Mouse (Mus musculus): ENCODE results near the gene Rufy2. TPM values are rescaled to one million over a fixed set of nuclear protein-coding genes. Genes with fewer than 3 reads are reported as not detected.
A peak's percentile ranks its signal among the peaks of the same experiment; 100 is the strongest.

Rufy2 gene
- total and polyA plus RNA-seq, 3 experiments, result 1.8 to 2.6 TPM; not detected in 1

GRCm38 (mm10) chr10:63065561-63065960 is 85.5 kb downstream of the Rufy2 start:
- TF ChIP-seq CTCF (IDR thresholded peaks at IDR 0.05 in 2 of 3, conservative IDR thresholded peaks at IDR 0.05 in 1 of 3; ENCODE audit: control insufficient read depth in 1 of 3, insufficient read depth in 1 of 3, low read depth in 2 of 3, low read length in 3 of 3, poor library complexity in 1 of 3, severe bottlenecking in 1 of 3), result no peak
- TF ChIP-seq TCF12 (IDR thresholded peaks at IDR 0.05; ENCODE audit: low read depth, low read length), result no peak
- TF ChIP-seq KAT2A (conservative IDR thresholded peaks at IDR 0.05; ENCODE audit: low read depth, low read length), result no peak
- TF ChIP-seq ZMIZ1 (IDR thresholded peaks at IDR 0.05; ENCODE audit: low read depth, low read length), result no peak
- no peak for TF ChIP-seq TBP (IDR thresholded peaks at IDR 0.05; ENCODE audit: low read depth, low read length)
- no peak for TF ChIP-seq ZKSCAN1 (IDR thresholded peaks at IDR 0.05; ENCODE audit: low read depth, low read length)
- no peak for TF ChIP-seq GABPA (IDR thresholded peaks at IDR 0.05; ENCODE audit: low read depth, low read length)
- TF ChIP-seq MAZ (IDR thresholded peaks at IDR 0.05; ENCODE audit: low read depth, low read length), result no peak
- no peak for TF ChIP-seq USF1 (IDR thresholded peaks at IDR 0.05; ENCODE audit: low read depth, low read length)
- no peak for TF ChIP-seq BHLHE40 (IDR thresholded peaks at IDR 0.05; ENCODE audit: borderline replicate concordance, low read depth, low read length)
- TF ChIP-seq SMC3 (IDR thresholded peaks at IDR 0.05; ENCODE audit: low read depth, low read length), result no peak
- no peak for TF ChIP-seq TAL1 (IDR thresholded peaks at IDR 0.05; ENCODE audit: low read length)
- no peak for TF ChIP-seq SIN3A (IDR thresholded peaks at IDR 0.05; ENCODE audit: low read length)
- Histone ChIP-seq H3K4me1 (ENCODE audit: control insufficient read depth in 1 of 2, insufficient read depth in 2 of 2, low read length in 2 of 2) (no peaks in the 10 kb centered on the region; a peak in 1 of 4 replicates), H3K79me2 (ENCODE audit: control insufficient read depth, insufficient read depth, low read length, poor library complexity) (no peaks in the 10 kb centered on the region), H3K27ac (ENCODE audit: control insufficient read depth, low read depth, low read length) (no peak overlapping the region), H3K36me3 (ENCODE audit: control insufficient read depth in 1 of 2, insufficient read depth in 2 of 2, low read length in 2 of 2) (no peaks in the 10 kb centered on the region), H3K4me3 (ENCODE audit: control insufficient read depth in 1 of 2, insufficient read depth in 1 of 2, low read depth in 2 of 2, low read length in 2 of 2) (no peak overlapping the region), H3K9ac (ENCODE audit: control insufficient read depth, low read depth, low read length, poor library complexity, severe bottlenecking) (no peak overlapping the region), H3K27me3 (ENCODE audit: control insufficient read depth in 1 of 2, insufficient read depth in 2 of 2, low read length in 2 of 2) (no peaks in the 10 kb centered on the region; a peak in 1 of 4 replicates), H3K9me3 (replicated peaks; ENCODE audit: insufficient read depth, low read length) (no peaks in the 10 kb centered on the region)
- DNase-seq (ENCODE audit: low read depth, low spot score), result no peak

DNA sequence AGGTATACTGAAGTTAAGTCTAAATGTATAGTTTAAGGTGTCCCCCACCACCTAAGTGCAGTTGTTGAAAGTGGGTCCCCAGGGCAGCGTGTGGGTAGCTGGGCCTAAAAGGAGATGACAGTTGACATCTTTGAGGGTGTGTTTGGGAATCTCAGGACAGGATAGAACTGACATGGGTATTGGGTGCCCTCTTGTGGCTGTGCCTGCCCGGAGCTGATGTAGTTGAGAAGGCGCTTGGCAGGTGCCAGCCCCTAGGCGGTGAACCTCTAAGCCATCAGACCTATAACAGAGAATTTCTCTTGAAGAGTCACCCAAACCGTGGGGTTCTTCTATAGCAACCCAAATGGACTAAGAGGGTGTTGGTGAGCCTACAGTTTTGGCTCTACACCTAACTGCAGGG is 86.0 kb downstream of the Rufy2 start:
- no peaks in the 10 kb centered on the region for H3K9me3 ChIP-seq (replicated peaks; ENCODE audit: insufficient read depth, low read length)
- H3K4me3 ChIP-seq (ENCODE audit: control insufficient read depth in 1 of 2, insufficient read depth in 1 of 2, low read depth in 2 of 2, low read length in 2 of 2), result no peak overlapping the region
- H3K9ac ChIP-seq (ENCODE audit: control insufficient read depth, low read depth, low read length, poor library complexity, severe bottlenecking), result no peak overlapping the region
- no peaks in the 10 kb centered on the region for H3K79me2 ChIP-seq (ENCODE audit: control insufficient read depth, insufficient read depth, low read length, poor library complexity)
- H3K27me3 ChIP-seq (ENCODE audit: control insufficient read depth in 1 of 2, insufficient read depth in 2 of 2, low read length in 2 of 2), result no peaks in the 10 kb centered on the region; a peak in 1 of 4 replicates
- no peak overlapping the region for H3K27ac ChIP-seq (ENCODE audit: control insufficient read depth, low read depth, low read length)
- H3K36me3 ChIP-seq (ENCODE audit: control insufficient read depth in 1 of 2, insufficient read depth in 2 of 2, low read length in 2 of 2), result no peaks in the 10 kb centered on the region
- H3K4me1 ChIP-seq (ENCODE audit: control insufficient read depth in 1 of 2, insufficient read depth in 2 of 2, low read length in 2 of 2), result no peaks in the 10 kb centered on the region
- peak; percentile 57 for DNase-seq (ENCODE audit: low read depth, low spot score)
- TF ChIP-seq UBTF (IDR thresholded peaks at IDR 0.05; ENCODE audit: borderline replicate concordance, insufficient read depth, low read depth, low read length), result no peak
- TF ChIP-seq POLR2AphosphoS5 (IDR thresholded peaks at IDR 0.05; ENCODE audit: borderline replicate concordance, low read depth, low read length), result no peak
- TF ChIP-seq SMC3 (IDR thresholded peaks at IDR 0.05; ENCODE audit: low read depth, low read length), result peak; percentile 83
- no peak for TF ChIP-seq RCOR1 (IDR thresholded peaks at IDR 0.05; ENCODE audit: low read depth, low read length)
- no peak for TF ChIP-seq ETS1 (IDR thresholded peaks at IDR 0.05; ENCODE audit: low read depth, low read length)
- no peak for TF ChIP-seq MEF2A (IDR thresholded peaks at IDR 0.05; ENCODE audit: extremely low read depth, insufficient replicate concordance, low read depth, low read length, poor library complexity, severe bottlenecking)
- TF ChIP-seq ELF1 (IDR thresholded peaks at IDR 0.05; ENCODE audit: low read depth, low read length), result no peak
- peak; percentile 39 to 83 (median 82) for TF ChIP-seq CTCF (IDR thresholded peaks at IDR 0.05 in 2 of 3, conservative IDR thresholded peaks at IDR 0.05 in 1 of 3; ENCODE audit: control insufficient read depth in 1 of 3, insufficient read depth in 1 of 3, low read depth in 2 of 3, low read length in 3 of 3, poor library complexity in 1 of 3, severe bottlenecking in 1 of 3)
- TF ChIP-seq USF1 (IDR thresholded peaks at IDR 0.05; ENCODE audit: low read depth, low read length), result no peak
- no peak for TF ChIP-seq GABPA (IDR thresholded peaks at IDR 0.05; ENCODE audit: low read depth, low read length)
- TF ChIP-seq POLR2AphosphoS2 (IDR thresholded peaks at IDR 0.05; ENCODE audit: low read length), result no peak
- no peak for TF ChIP-seq CHD1 (IDR thresholded peaks at IDR 0.05; ENCODE audit: low read depth, low read length)
- TF ChIP-seq RAD21 (IDR thresholded peaks at IDR 0.05; ENCODE audit: low read depth, low read length), result peak; percentile 79
- no peak for TF ChIP-seq MAFK (IDR thresholded peaks at IDR 0.05; ENCODE audit: borderline replicate concordance, low read depth, low read length)
- TF ChIP-seq HCFC1 (IDR thresholded peaks at IDR 0.05; ENCODE audit: low read depth, low read length), result no peak
- TF ChIP-seq KAT2A (conservative IDR thresholded peaks at IDR 0.05; ENCODE audit: low read depth, low read length), result no peak
- TF ChIP-seq MYC (IDR thresholded peaks at IDR 0.05; ENCODE audit: low read depth, low read length), result no peak
- no peak for TF ChIP-seq TBP (IDR thresholded peaks at IDR 0.05; ENCODE audit: low read depth, low read length)
- TF ChIP-seq BHLHE40 (IDR thresholded peaks at IDR 0.05; ENCODE audit: borderline replicate concordance, low read depth, low read length), result 0 out of 2 replicates have a peak, but pooled peaks have one; percentile 12
- TF ChIP-seq NELFE (IDR thresholded peaks at IDR 0.05; ENCODE audit: low read depth, low read length), result no peak
- no peak for TF ChIP-seq POLR2A (IDR thresholded peaks at IDR 0.05; ENCODE audit: control insufficient read depth in 1 of 2, insufficient read depth in 1 of 2, low read depth in 1 of 2, low read length in 2 of 2, poor library complexity in 1 of 2)
- no peak for TF ChIP-seq JUND (IDR thresholded peaks at IDR 0.05; ENCODE audit: low read depth, low read length)
- no peak for TF ChIP-seq TCF12 (IDR thresholded peaks at IDR 0.05; ENCODE audit: low read depth, low read length)
- no peak for TF ChIP-seq MYB (IDR thresholded peaks at IDR 0.05; ENCODE audit: low read depth, low read length)
- no peak for TF ChIP-seq EP300 (IDR thresholded peaks at IDR 0.05; ENCODE audit: low read depth in 1 of 2, low read length in 2 of 2)
